Mouse (Mus musculus): ENCODE data around the gene Proser3. TPM values are rescaled to one million over a fixed set of nuclear protein-coding genes. Genes with fewer than 3 reads are reported as not detected.

The Proser3 gene
- 13.6 TPM for polyA plus RNA-seq (2014; fragmentation: Illumina TruSeq; extraction: RNeasy Lipid Tissue Mini Kit (QIAGEN cat#74804); ENCODE audit: low read depth, low replicate concordance)

DNA sequence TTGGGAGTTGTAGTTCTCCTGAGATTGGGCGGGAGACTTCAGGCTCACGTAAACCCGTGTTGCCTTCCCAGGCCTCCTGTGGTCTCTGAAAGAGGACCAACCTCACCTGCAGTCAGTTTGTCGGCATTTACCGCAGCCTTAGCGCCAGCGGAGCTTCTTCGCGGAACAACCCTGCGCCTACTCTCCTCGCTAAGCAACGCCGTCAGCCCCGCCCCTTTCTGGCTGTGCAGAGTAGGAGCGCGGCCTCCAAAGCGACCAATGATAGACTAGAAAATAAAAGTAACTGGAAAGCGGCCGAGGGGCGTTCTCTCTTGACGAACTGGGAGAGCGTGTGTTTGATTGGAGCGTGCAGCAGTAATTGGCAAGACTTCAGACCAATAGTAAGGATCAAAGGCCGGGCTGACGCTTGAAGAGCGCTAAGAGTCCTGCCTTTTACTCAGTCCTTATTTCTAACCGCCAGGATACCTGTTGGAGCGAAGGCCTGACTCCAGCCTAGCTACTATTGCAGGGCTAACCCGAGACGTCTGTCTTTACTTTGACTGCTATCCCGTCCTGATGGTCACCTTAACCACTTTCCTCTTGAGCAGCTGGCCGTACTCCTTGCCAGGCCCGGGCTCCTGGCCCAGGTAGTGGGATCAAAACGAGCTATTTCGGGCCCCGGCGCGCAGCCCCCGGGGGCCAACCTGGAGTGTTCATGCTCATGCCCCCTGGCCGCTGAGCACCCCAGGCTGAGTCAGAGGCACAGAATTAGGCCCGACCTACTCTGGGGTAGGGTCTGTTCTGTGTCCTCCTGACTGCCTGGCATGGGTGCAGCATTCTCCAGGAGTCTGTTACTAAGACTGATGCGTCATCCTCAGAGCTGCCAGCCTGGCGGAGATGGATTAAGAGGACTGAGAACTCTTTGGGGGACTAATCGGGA, at the start of gene Proser3, which contains the start of gene Hspb6:
Proser3 (minus strand) TSS at position 198 of the 919 bp plus-strand sequence.
Hspb6 (plus strand) TSS at position 77 of the 919 bp plus-strand sequence.

DNA sequence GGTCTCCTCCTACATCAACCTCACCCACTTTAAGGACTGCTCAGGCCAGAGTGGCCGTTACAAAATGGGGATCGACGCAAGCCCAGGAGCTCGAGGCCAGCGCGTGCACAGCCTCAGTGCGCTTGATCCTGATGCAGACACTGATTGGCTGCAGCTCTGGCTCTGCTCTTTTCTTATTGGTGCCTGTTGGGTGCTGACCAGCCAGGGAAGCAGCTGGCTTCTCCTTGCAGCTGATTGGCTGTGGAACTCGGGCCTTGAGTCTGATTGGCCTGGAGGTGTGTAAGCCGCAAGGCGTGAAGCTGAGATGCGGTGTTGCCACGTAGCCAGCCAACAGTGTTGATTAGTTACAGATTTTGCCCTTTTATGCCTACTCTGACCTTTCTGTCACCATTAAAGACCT, 46.7 kb upstream of the Proser3 start, which contains the start of gene Zbtb32:
Zbtb32 (minus strand) TSS at position 124 of the 400 bp plus-strand sequence.

DNA sequence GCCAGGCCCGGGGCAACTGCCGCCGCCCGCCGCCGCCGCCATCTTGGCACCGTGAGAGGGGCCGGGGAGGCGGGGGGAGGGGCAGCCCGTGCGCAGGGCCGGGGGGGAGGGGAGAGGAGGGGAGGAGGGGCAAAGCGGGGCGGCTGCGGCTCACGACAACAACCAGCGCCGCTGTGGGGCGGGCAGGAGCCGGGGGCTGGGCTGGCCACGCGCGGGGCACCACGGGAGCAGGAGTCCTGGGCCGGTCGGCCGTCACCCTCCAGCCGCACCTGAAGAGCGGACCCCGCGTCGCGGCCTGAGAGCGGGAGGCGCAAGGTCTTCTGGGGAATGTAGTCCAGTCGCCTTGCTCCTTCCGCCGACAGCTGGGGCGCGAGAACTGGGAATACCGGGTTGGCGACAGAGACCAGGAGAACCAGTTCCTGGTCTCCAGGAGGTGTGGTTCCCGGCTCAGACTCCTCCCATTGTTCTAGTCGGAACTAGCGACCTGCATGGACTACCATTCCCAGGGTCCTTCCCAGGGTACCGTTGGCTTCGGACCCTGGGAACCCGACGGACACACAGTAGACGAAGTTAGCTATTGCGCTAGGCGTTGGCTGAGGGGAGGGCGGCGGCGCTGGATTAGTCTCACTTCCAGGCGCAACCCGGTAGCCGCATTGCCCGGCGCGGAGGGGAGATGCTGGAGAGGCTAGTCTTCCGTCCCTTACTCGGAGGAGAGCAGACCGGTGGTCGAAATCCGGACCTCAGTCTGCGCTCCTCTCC, 36.8 kb upstream of the Proser3 start, which contains the start of gene Kmt2b:
Kmt2b (minus strand) TSS at position 51 of the 759 bp plus-strand sequence.

DNA sequence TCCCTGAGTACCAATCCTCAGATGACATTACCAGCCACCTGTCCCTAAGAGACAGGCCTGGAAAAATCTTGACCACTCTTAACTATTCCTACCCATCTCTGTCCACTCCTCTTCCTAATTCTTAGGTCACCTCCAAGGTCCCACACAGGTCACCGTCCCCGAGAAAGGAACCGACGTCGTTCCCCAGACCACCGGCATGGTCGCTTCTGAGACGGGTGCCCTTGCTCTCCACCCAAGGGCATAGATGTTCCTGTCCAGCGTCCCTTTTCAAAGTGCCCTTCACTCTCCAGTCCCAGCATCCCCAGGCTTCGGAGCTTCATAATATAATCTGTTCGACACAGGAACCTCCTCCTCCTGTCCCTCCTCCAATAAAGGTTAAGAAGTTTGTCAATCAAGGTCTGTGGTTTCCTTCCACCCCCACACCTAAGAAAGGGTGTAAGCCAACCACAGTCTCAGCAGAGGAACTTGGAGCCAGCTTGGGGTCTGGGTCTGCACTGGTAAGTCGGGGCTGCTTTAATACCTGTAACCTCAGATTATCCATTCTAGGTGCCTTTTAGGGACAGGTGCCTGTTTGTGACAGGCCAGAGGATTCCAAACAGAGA, 13.0 kb upstream of the Proser3 start, which contains the start of gene Igflr1:
Igflr1 (plus strand) TSS at position 458 of the 602 bp plus-strand sequence.

DNA sequence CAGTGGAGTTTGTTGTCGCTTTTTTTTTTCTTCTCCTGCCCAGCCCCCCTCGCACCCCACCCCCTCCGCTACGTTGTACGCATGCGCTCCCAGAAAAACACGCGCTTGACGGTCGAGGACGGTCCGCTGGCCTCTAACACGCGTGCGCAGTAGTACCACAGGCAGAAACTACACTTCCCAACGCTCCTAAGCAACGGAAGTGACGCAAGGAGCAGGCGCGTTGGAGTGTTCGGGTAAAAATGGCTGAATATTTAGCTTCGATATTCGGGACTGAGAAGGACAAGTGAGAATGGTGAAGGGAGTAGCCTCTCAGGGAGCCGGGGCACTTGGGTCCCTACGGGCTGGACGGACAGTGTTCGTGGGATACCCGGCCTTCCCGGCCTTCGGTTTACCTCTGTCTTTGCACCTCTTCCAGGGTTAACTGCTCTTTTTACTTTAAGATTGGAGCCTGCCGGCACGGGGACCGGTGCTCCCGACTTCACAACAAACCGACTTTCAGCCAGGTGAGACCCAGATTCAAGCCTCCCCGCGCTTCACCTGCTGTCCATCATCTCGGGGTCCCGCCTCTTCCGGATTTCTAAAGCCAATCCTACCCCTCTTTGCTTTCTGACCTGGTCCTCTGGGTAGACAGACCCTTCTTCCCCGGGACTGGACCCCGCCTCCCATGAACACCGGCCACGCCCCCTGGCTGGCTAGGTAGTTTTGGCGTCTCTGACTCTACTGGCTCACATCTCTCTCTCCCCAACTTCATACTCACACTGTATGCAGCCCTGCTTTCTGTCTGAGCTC, 11.2 kb upstream of the Proser3 start, which contains the start of the genes U2af1l4, Gm49396 and Psenen:
U2af1l4 (plus strand) TSS at position 185 of the 789 bp plus-strand sequence.
Gm49396 (plus strand) TSS at position 228 of the 789 bp plus-strand sequence.
Psenen (minus strand) TSS at position 511 of the 789 bp plus-strand sequence.

DNA sequence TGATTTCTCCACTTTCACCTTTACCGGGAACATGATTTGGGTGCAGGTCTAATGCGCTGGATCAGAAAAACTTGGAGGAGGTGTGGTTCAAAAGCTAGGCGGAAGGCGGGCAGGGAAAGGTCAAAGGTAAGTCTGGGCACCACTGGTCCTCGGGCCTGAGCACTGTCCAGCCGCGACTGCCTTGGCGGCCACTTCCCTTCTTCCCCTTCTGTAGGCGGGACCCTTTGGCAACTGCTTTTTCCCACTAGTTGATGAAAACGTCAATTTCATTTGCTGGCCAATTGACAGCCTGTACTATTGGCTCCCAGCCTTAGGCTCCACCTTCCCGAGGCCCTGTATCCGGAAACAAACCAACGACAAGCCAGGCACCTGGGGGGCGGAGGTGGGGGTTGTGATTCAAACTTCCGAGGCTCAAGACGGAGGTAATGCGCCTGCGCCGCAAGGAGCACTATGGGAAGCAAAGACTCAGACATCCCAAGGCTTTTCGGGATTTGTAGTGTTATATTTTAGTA, 7.4 kb upstream of the Proser3 start, which contains the start of gene Lin37:
Lin37 (minus strand) TSS at position 396 of the 512 bp plus-strand sequence.

DNA sequence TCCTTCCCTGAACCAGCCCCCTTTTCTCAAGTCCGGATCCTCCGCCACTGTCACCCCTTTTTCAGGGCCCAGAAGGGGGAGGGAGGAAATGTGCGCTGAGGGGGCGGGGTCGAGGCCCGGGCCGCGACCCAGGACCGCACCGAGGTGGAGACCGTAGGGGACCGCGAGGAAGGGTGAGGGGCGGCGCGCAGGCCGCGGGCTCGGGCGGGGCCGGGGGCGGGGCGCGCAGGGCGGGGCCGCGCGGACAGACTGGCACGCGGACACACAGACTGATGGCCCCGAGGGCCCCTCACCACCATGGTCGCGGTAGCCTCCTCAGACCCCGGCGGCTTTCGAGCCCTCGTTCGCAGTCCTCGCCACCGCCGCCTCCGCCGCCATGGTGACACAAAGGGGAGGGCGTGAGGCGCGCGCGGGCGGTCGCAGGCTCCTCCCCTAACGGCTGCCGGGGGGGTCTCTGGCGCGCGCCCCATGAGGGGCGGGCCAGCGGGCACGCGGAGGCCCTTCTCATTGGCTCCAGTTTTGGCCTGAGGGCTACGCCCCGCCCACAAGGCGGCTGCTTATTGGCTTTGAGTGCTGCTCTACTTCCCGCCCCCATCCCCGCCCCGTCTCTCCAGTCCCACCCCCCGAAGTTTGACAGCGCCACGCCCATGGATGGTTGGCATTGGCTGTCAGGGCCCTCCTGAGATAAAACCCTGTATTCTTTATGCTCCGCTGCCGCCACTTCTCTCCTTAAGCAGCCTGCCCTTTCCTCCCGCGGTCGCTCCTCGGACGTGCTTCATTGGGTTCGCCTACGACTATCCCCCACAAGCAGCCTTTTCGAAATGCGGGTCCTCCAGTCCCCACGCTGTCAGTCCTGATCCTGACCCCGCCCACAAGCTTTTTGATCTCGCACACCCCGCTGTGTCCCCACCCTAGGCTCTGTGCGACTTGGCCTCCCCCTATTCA, 17.2 kb downstream of the Proser3 start, which contains the start of gene Arhgap33:
Arhgap33 (minus strand) TSS at position 428 of the 945 bp plus-strand sequence.

DNA sequence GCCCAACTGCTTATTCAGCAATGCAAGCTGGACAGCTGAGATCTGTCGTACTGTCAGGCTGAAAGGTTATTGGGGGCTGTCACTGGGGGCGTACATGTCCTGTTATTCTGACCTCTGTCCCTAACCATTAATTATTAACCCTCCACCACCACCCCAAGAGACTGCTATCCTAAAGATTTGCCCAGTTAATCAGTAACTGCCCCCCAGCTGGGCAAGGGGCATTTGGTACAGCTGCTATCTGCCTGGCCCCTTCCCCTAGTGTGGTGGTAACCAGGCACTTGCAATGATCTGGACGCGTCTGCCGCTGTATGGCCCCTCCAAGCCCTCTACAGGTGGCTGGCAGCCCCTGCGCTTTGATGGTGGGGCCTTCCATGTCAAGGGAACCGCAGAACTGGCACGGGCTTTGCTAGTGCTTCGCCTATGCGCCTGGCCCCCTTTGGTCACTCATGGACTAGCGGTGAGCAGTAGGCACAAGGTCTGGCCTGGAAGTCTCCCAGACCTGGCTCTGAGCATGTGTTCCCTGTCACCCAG, 58.6 kb downstream of the Proser3 start, which contains the start of gene Prodh2:
Prodh2 (plus strand) TSS at position 222 of the 531 bp plus-strand sequence.

Other genes starting within 250 kb of the Proser3 start
- 44.2 TPM for gene Alkbh6, start 243.6 kb downstream of the Proser3 start, polyA plus RNA-seq (2014; fragmentation: Illumina TruSeq; extraction: RNeasy Lipid Tissue Mini Kit (QIAGEN cat#74804); ENCODE audit: low read depth, low replicate concordance)
- gene Syne4, start 237.5 kb downstream of the Proser3 start, polyA plus RNA-seq (2014; fragmentation: Illumina TruSeq; extraction: RNeasy Lipid Tissue Mini Kit (QIAGEN cat#74804); ENCODE audit: low read depth, low replicate concordance) = 5.0 TPM
- 1.2 TPM for gene E130208F15Rik, start 230.6 kb downstream of the Proser3 start, polyA plus RNA-seq (2014; fragmentation: Illumina TruSeq; extraction: RNeasy Lipid Tissue Mini Kit (QIAGEN cat#74804); ENCODE audit: low read depth, low replicate concordance)
- 9.0 TPM for gene Sdhaf1, start 228.4 kb downstream of the Proser3 start, polyA plus RNA-seq (2014; fragmentation: Illumina TruSeq; extraction: RNeasy Lipid Tissue Mini Kit (QIAGEN cat#74804); ENCODE audit: low read depth, low replicate concordance)
- gene Lrfn3, start 189.5 kb downstream of the Proser3 start, polyA plus RNA-seq (2014; fragmentation: Illumina TruSeq; extraction: RNeasy Lipid Tissue Mini Kit (QIAGEN cat#74804); ENCODE audit: low read depth, low replicate concordance) = 1.7 TPM
- gene Tyrobp, start 138.5 kb downstream of the Proser3 start, polyA plus RNA-seq (2014; fragmentation: Illumina TruSeq; extraction: RNeasy Lipid Tissue Mini Kit (QIAGEN cat#74804); ENCODE audit: low read depth, low replicate concordance) = 114 TPM
- 4.5 TPM for gene Hcst, start 132.4 kb downstream of the Proser3 start, polyA plus RNA-seq (2014; fragmentation: Illumina TruSeq; extraction: RNeasy Lipid Tissue Mini Kit (QIAGEN cat#74804); ENCODE audit: low read depth, low replicate concordance)
- gene Nfkbid, start 130.6 kb downstream of the Proser3 start, polyA plus RNA-seq (2014; fragmentation: Illumina TruSeq; extraction: RNeasy Lipid Tissue Mini Kit (QIAGEN cat#74804); ENCODE audit: low read depth, low replicate concordance) = 1.9 TPM
- 2.8 TPM for gene Aplp1, start 106.8 kb downstream of the Proser3 start, polyA plus RNA-seq (2014; fragmentation: Illumina TruSeq; extraction: RNeasy Lipid Tissue Mini Kit (QIAGEN cat#74804); ENCODE audit: low read depth, low replicate concordance)
- gene Kirrel2, start 94.6 kb downstream of the Proser3 start, polyA plus RNA-seq (2014; fragmentation: Illumina TruSeq; extraction: RNeasy Lipid Tissue Mini Kit (QIAGEN cat#74804); ENCODE audit: low read depth, low replicate concordance) = not detected
- gene Nphs1, start 94.0 kb downstream of the Proser3 start, polyA plus RNA-seq (2014; fragmentation: Illumina TruSeq; extraction: RNeasy Lipid Tissue Mini Kit (QIAGEN cat#74804); ENCODE audit: low read depth, low replicate concordance) = not detected
- gene Prodh2, start 58.7 kb downstream of the Proser3 start, polyA plus RNA-seq (2014; fragmentation: Illumina TruSeq; extraction: RNeasy Lipid Tissue Mini Kit (QIAGEN cat#74804); ENCODE audit: low read depth, low replicate concordance) = not detected
- gene Arhgap33, start 17.2 kb downstream of the Proser3 start, polyA plus RNA-seq (2014; fragmentation: Illumina TruSeq; extraction: RNeasy Lipid Tissue Mini Kit (QIAGEN cat#74804); ENCODE audit: low read depth, low replicate concordance) = 11.2 TPM
- 19.1 TPM for gene Hspb6, start 121 bp downstream of the Proser3 start, polyA plus RNA-seq (2014; fragmentation: Illumina TruSeq; extraction: RNeasy Lipid Tissue Mini Kit (QIAGEN cat#74804); ENCODE audit: low read depth, low replicate concordance)
- gene Lin37, start 7.5 kb upstream of the Proser3 start, polyA plus RNA-seq (2014; fragmentation: Illumina TruSeq; extraction: RNeasy Lipid Tissue Mini Kit (QIAGEN cat#74804); ENCODE audit: low read depth, low replicate concordance) = 26.3 TPM
- gene U2af1l4, start 11.0 kb upstream of the Proser3 start, polyA plus RNA-seq (2014; fragmentation: Illumina TruSeq; extraction: RNeasy Lipid Tissue Mini Kit (QIAGEN cat#74804); ENCODE audit: low read depth, low replicate concordance) = 50.0 TPM
- gene Gm49396, start 11.0 kb upstream of the Proser3 start, polyA plus RNA-seq (2014; fragmentation: Illumina TruSeq; extraction: RNeasy Lipid Tissue Mini Kit (QIAGEN cat#74804); ENCODE audit: low read depth, low replicate concordance) = 6.5 TPM
- gene Psenen, start 11.3 kb upstream of the Proser3 start, polyA plus RNA-seq (2014; fragmentation: Illumina TruSeq; extraction: RNeasy Lipid Tissue Mini Kit (QIAGEN cat#74804); ENCODE audit: low read depth, low replicate concordance) = 138 TPM
- gene Igflr1, start 13.1 kb upstream of the Proser3 start, polyA plus RNA-seq (2014; fragmentation: Illumina TruSeq; extraction: RNeasy Lipid Tissue Mini Kit (QIAGEN cat#74804); ENCODE audit: low read depth, low replicate concordance) = 2.8 TPM
- gene Kmt2b, start 36.4 kb upstream of the Proser3 start, polyA plus RNA-seq (2014; fragmentation: Illumina TruSeq; extraction: RNeasy Lipid Tissue Mini Kit (QIAGEN cat#74804); ENCODE audit: low read depth, low replicate concordance) = 28.8 TPM
- 2.1 TPM for gene Zbtb32, start 46.6 kb upstream of the Proser3 start, polyA plus RNA-seq (2014; fragmentation: Illumina TruSeq; extraction: RNeasy Lipid Tissue Mini Kit (QIAGEN cat#74804); ENCODE audit: low read depth, low replicate concordance)
- gene Upk1a, start 60.5 kb upstream of the Proser3 start, polyA plus RNA-seq (2014; fragmentation: Illumina TruSeq; extraction: RNeasy Lipid Tissue Mini Kit (QIAGEN cat#74804); ENCODE audit: low read depth, low replicate concordance) = 25.2 TPM
- gene Cox6b1, start 73.9 kb upstream of the Proser3 start, polyA plus RNA-seq (2014; fragmentation: Illumina TruSeq; extraction: RNeasy Lipid Tissue Mini Kit (QIAGEN cat#74804); ENCODE audit: low read depth, low replicate concordance) = 824 TPM
- not detected for gene Etv2, start 83.6 kb upstream of the Proser3 start, polyA plus RNA-seq (2014; fragmentation: Illumina TruSeq; extraction: RNeasy Lipid Tissue Mini Kit (QIAGEN cat#74804); ENCODE audit: low read depth, low replicate concordance)
- 55.3 TPM for gene Rbm42, start 98.0 kb upstream of the Proser3 start, polyA plus RNA-seq (2014; fragmentation: Illumina TruSeq; extraction: RNeasy Lipid Tissue Mini Kit (QIAGEN cat#74804); ENCODE audit: low read depth, low replicate concordance)
- 12.3 TPM for gene Haus5, start 112.7 kb upstream of the Proser3 start, polyA plus RNA-seq (2014; fragmentation: Illumina TruSeq; extraction: RNeasy Lipid Tissue Mini Kit (QIAGEN cat#74804); ENCODE audit: low read depth, low replicate concordance)
- 2.8 TPM for gene Pmis2, start 119.3 kb upstream of the Proser3 start, polyA plus RNA-seq (2014; fragmentation: Illumina TruSeq; extraction: RNeasy Lipid Tissue Mini Kit (QIAGEN cat#74804); ENCODE audit: low read depth, low replicate concordance)
- not detected for gene 2200002J24Rik, start 146.6 kb upstream of the Proser3 start, polyA plus RNA-seq (2014; fragmentation: Illumina TruSeq; extraction: RNeasy Lipid Tissue Mini Kit (QIAGEN cat#74804); ENCODE audit: low read depth, low replicate concordance)
- 66.9 TPM for gene Atp4a, start 159.9 kb upstream of the Proser3 start, polyA plus RNA-seq (2014; fragmentation: Illumina TruSeq; extraction: RNeasy Lipid Tissue Mini Kit (QIAGEN cat#74804); ENCODE audit: low read depth, low replicate concordance)
- gene Tmem147, start 177.2 kb upstream of the Proser3 start, polyA plus RNA-seq (2014; fragmentation: Illumina TruSeq; extraction: RNeasy Lipid Tissue Mini Kit (QIAGEN cat#74804); ENCODE audit: low read depth, low replicate concordance) = 135 TPM
- gene Gapdhs, start 191.4 kb upstream of the Proser3 start, polyA plus RNA-seq (2014; fragmentation: Illumina TruSeq; extraction: RNeasy Lipid Tissue Mini Kit (QIAGEN cat#74804); ENCODE audit: low read depth, low replicate concordance) = 58.5 TPM
- 31.5 TPM for gene Sbsn, start 199.2 kb upstream of the Proser3 start, polyA plus RNA-seq (2014; fragmentation: Illumina TruSeq; extraction: RNeasy Lipid Tissue Mini Kit (QIAGEN cat#74804); ENCODE audit: low read depth, low replicate concordance)
- 12.2 TPM for gene Dmkn, start 211.5 kb upstream of the Proser3 start, polyA plus RNA-seq (2014; fragmentation: Illumina TruSeq; extraction: RNeasy Lipid Tissue Mini Kit (QIAGEN cat#74804); ENCODE audit: low read depth, low replicate concordance)
- gene Krtdap, start 235.6 kb upstream of the Proser3 start, polyA plus RNA-seq (2014; fragmentation: Illumina TruSeq; extraction: RNeasy Lipid Tissue Mini Kit (QIAGEN cat#74804); ENCODE audit: low read depth, low replicate concordance) = not detected

Data from adipose tissue, adult 10 weeks (tissue).